Mouse (Mus musculus) adrenal gland, postnatal 4 days (tissue): ENCODE data around the gene Plpp2. TPM values are rescaled to one million over a fixed set of nuclear protein-coding genes. Genes with fewer than 3 reads are reported as not detected.

Experiments used
- DNase-seq, 2 experiments: peaks; one replicate each; pipeline ENCODE4 v3.0.0; 2021 to 2022; ENCODE audit warnings: low spot score in 2 of 2, mixed read lengths in 2 of 2
- total RNA-seq, 2 experiments: library from RNA; stranded (reverse); gene quantifications; 2 replicates each; pipeline ENCODE4 v1.2.3; 2021

The Plpp2 gene
- total RNA-seq, 2 experiments from 2014 or later, result 24.9 to 26.4 TPM

DNA sequence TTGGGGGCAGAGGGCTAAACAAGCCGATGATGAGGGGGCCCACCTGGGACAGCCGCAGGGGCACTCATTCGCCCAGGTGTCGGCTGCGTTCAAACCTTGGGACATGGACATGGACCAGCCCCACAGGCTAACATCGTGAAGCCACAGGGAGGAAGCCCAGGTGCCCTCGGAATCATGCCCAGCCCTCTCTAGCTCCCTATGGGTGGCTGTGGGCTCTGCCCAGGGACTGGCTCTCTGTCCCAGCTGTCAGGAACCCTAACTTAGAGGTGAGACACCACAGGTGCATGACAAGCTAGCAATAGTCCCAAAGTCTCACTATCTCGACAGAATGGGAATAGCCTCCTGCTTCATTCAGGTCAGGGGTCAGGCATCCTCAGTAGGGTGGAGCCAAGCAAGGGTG, 18.9 kb upstream of the Plpp2 start:
- no peak for DNase-seq

GRCm38 (mm10) chr10:79550366-79550765, 16.8 kb upstream of the Plpp2 start:
- no peak for DNase-seq

DNA sequence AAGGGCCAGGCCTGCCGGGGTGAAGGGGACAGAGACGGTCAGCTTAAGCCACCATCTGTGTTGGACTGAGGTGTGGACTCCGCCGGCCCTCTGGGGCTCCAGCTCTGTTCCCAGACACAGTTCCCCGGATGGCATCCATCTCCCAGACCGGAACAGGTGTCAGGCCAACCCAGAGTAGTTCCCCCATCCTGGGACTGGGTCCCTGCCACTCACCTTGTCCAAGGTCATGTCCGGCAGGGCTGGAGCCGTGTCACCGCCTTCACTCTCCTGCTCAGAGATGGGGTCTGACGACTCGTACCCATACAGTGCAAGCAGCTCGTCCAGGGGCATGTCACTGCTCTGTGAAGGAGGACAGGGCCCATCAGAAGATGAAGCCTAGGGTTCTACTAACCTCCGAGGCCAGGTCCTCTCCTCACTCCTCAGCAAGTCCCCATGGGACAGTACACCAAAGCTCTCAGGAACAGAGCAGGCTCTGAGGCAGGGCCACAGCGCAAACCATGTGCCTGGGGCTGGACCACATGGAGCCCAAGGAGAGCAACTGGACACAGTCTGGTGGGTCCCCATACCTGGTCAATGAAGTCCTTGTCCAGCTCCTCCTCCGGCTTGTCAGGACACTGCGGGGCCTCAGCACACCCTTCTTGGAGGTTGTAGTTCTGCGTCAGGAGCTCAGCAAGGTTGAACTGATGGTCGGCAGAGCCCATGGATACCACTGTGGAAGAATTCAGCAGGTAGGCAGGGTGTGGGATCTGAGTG, 15.6 kb upstream of the Plpp2 start:
- no peak for DNase-seq

- no peak for DNase-seq
Measured at GRCm38 (mm10) chr10:79548546-79548945, 14.9 kb upstream of the Plpp2 start.

DNA sequence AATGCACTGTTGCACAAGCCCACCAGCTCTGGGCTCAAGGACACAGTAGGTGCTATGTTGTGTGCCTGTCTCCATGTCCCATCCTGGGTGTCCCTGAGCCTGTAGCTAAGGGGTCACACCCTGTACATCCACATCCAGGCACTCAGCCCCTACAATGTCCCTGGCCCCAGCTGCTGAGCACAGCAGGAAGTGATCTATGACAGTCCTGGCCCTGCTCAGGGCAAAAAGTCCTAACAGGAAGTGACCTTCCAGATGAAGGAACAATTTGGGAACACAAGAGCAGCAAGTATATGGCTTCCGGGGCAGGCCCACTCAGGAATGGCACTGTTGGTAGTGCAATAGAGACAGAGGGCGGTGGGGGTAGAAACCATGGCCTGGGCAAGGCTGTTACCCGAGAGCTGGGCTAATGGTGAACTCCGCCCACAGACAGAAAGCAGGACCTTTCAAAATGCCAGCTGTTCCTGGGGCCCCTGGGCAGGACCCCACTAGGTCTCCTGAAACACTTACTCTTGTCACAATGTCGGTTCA, 13.6 kb upstream of the Plpp2 start:
- DNase-seq, result peak in 1 of 2 experiments; percentile 2

DNA sequence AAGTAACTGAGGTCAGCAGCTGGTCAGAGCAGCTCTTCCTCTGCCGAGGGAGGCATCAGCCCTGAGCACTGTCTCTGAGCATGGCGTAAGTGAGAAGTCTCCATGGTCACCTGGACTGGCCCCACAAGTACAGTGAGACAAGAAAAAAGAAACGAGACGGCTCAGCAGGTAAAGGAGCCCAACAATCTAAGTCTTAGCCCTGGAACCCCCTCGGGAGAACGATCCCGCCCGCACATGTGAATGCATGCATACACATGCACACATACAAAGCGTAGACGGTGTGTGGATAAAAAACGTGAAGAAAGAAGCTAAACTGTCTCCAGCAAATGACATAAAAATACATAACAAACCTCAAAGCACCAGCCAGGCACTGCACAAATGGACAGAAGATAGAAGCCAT, 12.9 kb upstream of the Plpp2 start:
- DNase-seq, result peak in 1 of 2 experiments; percentile 2

DNA sequence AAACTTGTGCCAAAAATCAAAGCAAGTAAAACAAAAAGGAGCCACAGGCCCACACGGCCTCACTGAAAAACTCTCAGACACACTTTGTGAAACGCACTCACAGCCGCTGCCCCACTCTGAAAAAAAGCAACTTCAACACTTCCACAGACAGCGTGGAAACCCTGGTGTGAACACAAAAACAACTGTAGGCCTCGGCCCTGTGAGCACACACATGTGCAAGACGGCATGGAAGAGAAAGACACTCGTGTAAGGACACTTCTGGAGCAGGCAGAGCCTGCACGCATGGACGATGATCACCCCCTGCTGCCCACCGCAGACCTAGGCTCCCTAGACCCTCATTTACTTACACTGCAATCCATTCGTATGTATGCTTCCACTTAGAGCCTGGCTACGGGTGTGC, 12.3 kb upstream of the Plpp2 start:
- peak in 1 of 2 experiments; percentile 2 for DNase-seq

DNA sequence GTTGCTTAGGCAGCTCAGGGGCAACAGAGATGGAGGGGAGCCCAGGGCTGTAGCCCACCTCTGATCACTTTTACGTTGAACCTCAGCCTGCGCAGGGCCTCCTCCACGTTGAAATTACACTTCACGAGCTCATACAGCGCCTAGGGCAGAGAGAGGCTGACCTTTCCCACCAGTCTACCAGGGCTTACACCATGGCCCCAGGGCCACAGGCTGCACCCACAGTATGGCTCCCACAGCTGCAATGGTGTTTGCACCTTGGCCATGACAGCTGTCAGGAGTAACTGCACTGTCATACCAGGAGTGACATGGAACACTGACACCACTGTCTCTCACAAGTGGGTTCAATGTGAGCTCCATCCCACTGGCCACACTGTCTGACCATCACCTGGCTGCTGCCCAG, 11.0 kb upstream of the Plpp2 start:
- no peak for DNase-seq

GRCm38 (mm10) chr10:79543884-79544597, 10.4 kb upstream of the Plpp2 start:
- no peak for DNase-seq

GRCm38 (mm10) chr10:79542171-79542570, 8.6 kb upstream of the Plpp2 start:
- DNase-seq, result no peak

GRCm38 (mm10) chr10:79541522-79541921, 7.9 kb upstream of the Plpp2 start:
- DNase-seq, result peak in 1 of 2 experiments; percentile 2

- DNase-seq, result no peak
Measured at GRCm38 (mm10) chr10:79540746-79541145, 7.2 kb upstream of the Plpp2 start.

GRCm38 (mm10) chr10:79539701-79540495, 6.3 kb upstream of the Plpp2 start:
- peak in 1 of 2 experiments; percentile 2 for DNase-seq

- no peak for DNase-seq
Measured at GRCm38 (mm10) chr10:79538873-79539272, 5.3 kb upstream of the Plpp2 start.

GRCm38 (mm10) chr10:79538323-79538722, 4.7 kb upstream of the Plpp2 start:
- no peak for DNase-seq

- peak; percentile 1 to 2 for DNase-seq
Measured at GRCm38 (mm10) chr10:79537781-79538180, 4.2 kb upstream of the Plpp2 start.

DNA sequence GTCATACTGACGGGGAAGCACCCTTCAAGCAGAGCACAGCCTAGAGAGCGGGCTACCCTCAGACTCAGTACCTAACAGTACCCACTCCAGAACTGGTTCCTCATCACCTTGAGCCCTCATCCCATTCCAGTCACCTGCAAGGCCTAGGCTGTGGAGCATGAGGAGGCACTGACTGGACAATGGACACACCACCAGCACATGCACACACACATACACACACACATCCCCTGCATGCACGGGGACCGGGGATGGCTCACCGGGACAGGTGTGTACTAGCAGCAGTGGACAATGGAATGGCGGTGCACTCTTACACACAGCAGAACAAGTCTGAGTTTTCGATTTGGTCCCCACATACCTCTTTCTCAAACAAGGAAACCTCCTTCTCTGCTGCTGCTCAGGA, 3.7 kb upstream of the Plpp2 start:
- DNase-seq, result peak in 1 of 2 experiments; percentile 2

- no peak for DNase-seq
Measured at GRCm38 (mm10) chr10:79536461-79537080, 3.0 kb upstream of the Plpp2 start.

- DNase-seq, result peak in 1 of 2 experiments; percentile 2
Measured at GRCm38 (mm10) chr10:79535431-79535830, 1.8 kb upstream of the Plpp2 start.

- DNase-seq, result peak in 1 of 2 experiments; percentile 2
Measured at GRCm38 (mm10) chr10:79534426-79534825, 830 bp upstream of the Plpp2 start.

DNA sequence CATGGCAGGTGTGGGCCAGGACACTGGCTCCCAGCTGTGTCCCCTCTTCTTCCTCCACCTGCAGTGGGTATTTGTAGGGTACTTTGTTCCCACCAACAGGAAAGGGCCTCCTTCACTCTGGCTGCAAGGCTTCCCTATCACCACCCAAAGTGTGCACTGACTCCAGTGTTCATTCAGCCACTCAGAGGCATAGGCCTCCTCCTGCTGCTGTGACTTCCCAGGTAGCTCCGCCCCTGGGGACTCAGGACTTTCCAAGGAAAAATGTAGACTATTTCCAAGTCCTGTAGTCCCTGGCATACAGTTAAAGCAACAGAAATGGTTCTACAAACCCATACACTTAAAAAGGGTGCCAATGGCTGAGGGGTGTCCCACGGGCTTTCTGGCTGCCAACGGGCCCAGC, 918 bp downstream of the Plpp2 start:
- DNase-seq, result peak in 1 of 2 experiments; percentile 1
